Mouse (Mus musculus) liver, embryonic 16.5 days (tissue): ENCODE measurements around the gene Suox. TPM values are rescaled to one million over a fixed set of nuclear protein-coding genes. Genes with fewer than 3 reads are reported as not detected.
A peak's percentile ranks its signal among the peaks of the same experiment; 100 is the strongest.

Source experiments
- ATAC-seq: fragments of 200-750 bp; cut with Nextera tagmentation; 2 replicates; pipeline ENCODE4 v1.8.0; 2017; ENCODE audit warnings: low read depth, mild to moderate bottlenecking, moderate number of reproducible peaks, moderate library complexity
- H3K27ac ChIP-seq: fragments of 300-500 bp; sonication (generic); 2 replicates; pipeline ENCODE4 v1.5.1; 2014; ENCODE audit warnings: mild to moderate bottlenecking, low read length
- H3K27me3 ChIP-seq: fragments of 300-500 bp; sonication (generic); 2 replicates; pipeline ENCODE4 v1.6.1; 2014; ENCODE audit warnings: low read depth, low read length, mixed read lengths; ENCODE audit not compliant: control insufficient read depth, insufficient read depth
- H3K36me3 ChIP-seq: fragments of 300-500 bp; sonication (generic); 2 replicates; pipeline ENCODE4 v1.6.1; 2014; ENCODE audit warnings: mild to moderate bottlenecking; ENCODE audit not compliant: control insufficient read depth, insufficient read depth
- H3K4me1 ChIP-seq: fragments of 300-500 bp; sonication (generic); 2 replicates; pipeline ENCODE4 v1.6.1; 2014; ENCODE audit warnings: low read depth, low read length, mixed read lengths; ENCODE audit not compliant: control insufficient read depth
- H3K4me2 ChIP-seq: fragments of 300-500 bp; sonication (generic); 2 replicates; pipeline ENCODE4 v1.6.1; 2014; ENCODE audit warnings: low read depth, low read length, mixed read lengths
- H3K4me3 ChIP-seq: fragments of 300-500 bp; sonication (generic); 2 replicates; pipeline ENCODE4 v1.5.1; 2014; ENCODE audit warnings: low read depth, mild to moderate bottlenecking, low read length
- H3K9ac ChIP-seq: fragments of 300-500 bp; sonication (generic); 2 replicates; pipeline ENCODE4 v1.6.1; 2014; ENCODE audit warnings: low read depth, low read length
- H3K9me3 ChIP-seq: fragments of 300-500 bp; sonication (generic); replicated peaks from 2 replicates; pipeline ENCODE4 v1.6.1; 2016; ENCODE audit warnings: low read length; ENCODE audit not compliant: control insufficient read depth
- WGBS: fragments of 180-500 bp; shearing (Covaris S2); extraction: QIAGEN DNeasy Blood & Tissue Kit; methylation state at CpG from one replicate; pipeline ENCODE4 v1.1.7; 2014; ENCODE audit not compliant: insufficient replicate concordance; 5-methylcytosine and 5-hydroxymethylcytosine counted together
- polyA plus RNA-seq: library from polyadenylated mRNA; unstranded; fragments of >200 nt; fragmentation: Nextera tagmentation; extraction: Ambion mirVana; gene quantifications from 2 replicates; pipeline ENCODE4 v1.2.1, GENCODE M21; 2015

The Suox gene
- polyA plus RNA-seq, 1 experiment from 2014 or later: 12.5 TPM

DNA sequence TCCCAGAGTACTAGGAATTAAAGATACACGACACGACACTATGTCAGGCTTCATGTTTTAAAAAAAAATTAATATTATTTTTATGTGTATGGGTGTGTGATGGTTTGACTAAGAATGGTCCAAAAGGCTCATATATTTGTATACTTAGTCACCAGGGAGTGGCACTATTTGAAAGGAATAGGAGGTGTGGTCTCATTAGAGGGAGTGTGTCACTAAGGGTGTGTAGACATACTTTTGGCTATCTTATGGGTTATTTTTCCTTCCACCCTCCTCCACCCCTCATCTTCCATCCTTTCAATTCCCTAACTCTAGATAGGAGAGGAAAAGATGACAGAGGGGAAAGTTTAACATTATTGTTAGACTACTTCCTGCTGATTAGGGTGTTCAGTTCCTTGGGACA is 8.1 kb downstream of the Suox start:
- no peak overlapping the region for H3K9ac ChIP-seq
- 92% methylated on average over 2 of the region's 2 CpGs for WGBS
- no peaks in the 10 kb centered on the region for H3K9me3 ChIP-seq
- H3K27ac ChIP-seq: peak overlapping the region; percentile 69
- H3K4me1 ChIP-seq: peaks cover 41% of the 10 kb centered on the region
- ATAC-seq: no peak
- H3K4me3 ChIP-seq: no peak overlapping the region
- no peaks in the 10 kb centered on the region for H3K36me3 ChIP-seq
- H3K4me2 ChIP-seq: peak overlapping the region; percentile 33; the same call in 1 of the 2 replicates
- peaks cover 27% of the 10 kb centered on the region for H3K27me3 ChIP-seq

DNA sequence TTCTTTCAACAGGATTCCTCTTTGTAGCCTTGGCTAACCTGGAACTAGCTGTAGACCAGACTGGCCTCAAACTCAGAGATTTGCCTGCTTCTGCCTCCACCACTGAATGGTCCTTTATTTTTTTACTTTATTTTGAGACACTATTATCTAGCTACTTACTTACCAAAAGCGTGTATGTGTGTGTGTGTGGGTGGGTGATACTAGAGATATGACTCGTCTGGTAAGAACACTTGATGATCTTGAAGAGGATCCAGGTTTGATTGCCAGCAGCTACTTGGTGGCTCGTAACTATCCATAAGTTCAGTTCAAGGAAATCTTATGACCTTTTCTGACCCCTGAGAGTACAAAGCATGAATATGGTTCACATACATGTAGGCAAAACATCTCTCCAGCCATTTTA is 8.6 kb downstream of the Suox start:
- Histone ChIP-seq H3K4me2 (peak overlapping the region; percentile 33; the same call in 1 of the 2 replicates), H3K36me3 (no peaks in the 10 kb centered on the region), H3K9ac (no peak overlapping the region), H3K4me1 (peaks cover 41% of the 10 kb centered on the region), H3K4me3 (no peak overlapping the region), H3K27ac (peak overlapping the region; percentile 69), H3K27me3 (peaks cover 22% of the 10 kb centered on the region), H3K9me3 (no peaks in the 10 kb centered on the region)
- peak; percentile 76 for ATAC-seq
- WGBS: 34% methylated on average over 3 of the region's 3 CpGs

DNA sequence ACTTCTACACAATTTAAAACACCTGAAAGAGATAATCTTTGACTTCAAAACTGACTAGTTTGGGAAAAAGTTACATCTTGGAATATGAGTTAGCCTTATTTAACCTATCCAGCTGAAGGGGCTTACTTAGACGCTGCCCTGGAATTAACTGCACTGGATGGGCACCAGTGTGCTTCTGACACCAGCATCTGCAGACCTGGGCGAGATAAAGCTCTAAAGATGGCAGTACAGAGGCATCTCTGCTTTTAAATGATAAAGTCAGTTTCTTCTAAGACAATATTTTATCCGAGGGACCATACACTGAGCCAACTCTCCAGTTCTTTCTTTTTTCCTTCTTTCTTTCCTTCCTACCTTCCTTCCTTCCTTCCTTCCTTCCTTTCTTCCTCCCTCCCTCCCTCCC is 9.1 kb downstream of the Suox start:
- Histone ChIP-seq H3K4me2 (peak overlapping the region; percentile 33; the same call in 1 of the 2 replicates), H3K9me3 (no peaks in the 10 kb centered on the region), H3K27ac (peak overlapping the region; percentile 69), H3K4me1 (peaks cover 41% of the 10 kb centered on the region), H3K9ac (no peak overlapping the region), H3K4me3 (no peak overlapping the region), H3K36me3 (no peaks in the 10 kb centered on the region), H3K27me3 (peaks cover 19% of the 10 kb centered on the region)
- peak; percentile 80 for ATAC-seq
- WGBS: 23% methylated on average over 3 of the region's 3 CpGs

DNA sequence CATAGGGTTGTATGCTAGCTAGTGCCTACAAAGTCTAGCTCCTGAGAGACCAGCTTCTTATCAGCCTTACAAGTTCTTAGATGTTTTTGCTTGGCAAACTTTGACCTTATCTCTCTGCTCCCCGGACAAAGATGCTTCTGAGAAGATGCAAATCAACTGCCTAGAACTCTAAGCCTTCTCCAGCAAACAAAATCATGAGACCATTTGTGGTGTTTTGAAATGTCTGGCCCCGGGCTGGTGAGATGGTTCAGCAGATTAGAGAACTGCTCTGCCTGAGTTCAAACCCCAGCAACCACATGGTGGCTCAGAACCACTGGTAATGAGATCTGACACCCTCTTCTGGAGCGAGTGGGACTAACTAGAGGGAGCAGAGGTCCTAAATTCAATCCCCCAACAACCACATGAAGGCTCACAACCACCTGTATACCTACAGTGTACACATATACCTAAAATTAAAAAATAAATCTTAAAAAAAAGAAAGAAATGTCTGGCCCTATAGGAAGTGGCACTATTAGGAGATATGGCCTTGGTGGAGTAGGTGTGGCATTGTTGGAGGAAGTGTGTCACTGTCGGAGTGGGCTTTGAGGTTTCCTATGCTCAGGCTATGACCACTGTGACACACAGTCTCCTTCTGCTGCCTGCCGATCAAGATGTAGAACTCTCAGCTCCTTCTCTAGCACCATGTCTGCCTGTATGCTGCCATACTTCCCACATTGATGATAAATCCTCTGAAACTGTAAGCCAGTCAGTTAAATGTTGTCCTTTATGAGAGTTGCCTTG is 10.2 kb downstream of the Suox start:
- no peaks in the 10 kb centered on the region for H3K9me3 ChIP-seq
- no peak overlapping the region for H3K9ac ChIP-seq
- no peak overlapping the region for H3K27ac ChIP-seq
- H3K27me3 ChIP-seq: peaks cover 8% of the 10 kb centered on the region
- no peak overlapping the region for H3K4me3 ChIP-seq
- H3K36me3 ChIP-seq: no peaks in the 10 kb centered on the region
- H3K4me1 ChIP-seq: peaks cover 36% of the 10 kb centered on the region
- H3K4me2 ChIP-seq: no peak overlapping the region
- WGBS: 21% methylated on average over 5 of the region's 5 CpGs
- ATAC-seq: no peak

DNA sequence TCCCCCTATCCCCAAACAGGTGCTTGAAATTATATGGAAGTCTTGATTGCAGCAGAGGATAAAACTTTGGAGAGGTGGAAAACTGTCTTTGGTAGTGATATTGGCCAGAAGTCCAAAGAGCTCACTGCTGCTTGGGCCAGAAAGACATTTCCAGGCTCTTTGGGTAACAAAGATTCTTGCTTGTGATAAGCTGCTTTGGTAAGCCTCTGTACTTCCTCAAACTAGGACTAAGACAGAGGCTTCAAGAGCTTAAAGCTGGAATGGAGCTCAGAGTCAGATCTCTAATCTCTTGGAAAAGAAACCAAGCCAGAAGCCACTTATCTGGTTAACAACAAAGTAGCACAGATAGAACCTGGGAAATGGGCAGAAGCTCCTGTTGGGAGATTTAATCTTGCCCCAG is 11.4 kb downstream of the Suox start:
- Histone ChIP-seq H3K4me2 (no peak overlapping the region), H3K27me3 (peaks cover 2% of the 10 kb centered on the region; the same call in 1 of the 2 replicates), H3K9ac (no peak overlapping the region), H3K4me3 (no peak overlapping the region), H3K27ac (no peak overlapping the region), H3K9me3 (no peaks in the 10 kb centered on the region), H3K36me3 (no peaks in the 10 kb centered on the region), H3K4me1 (peaks cover 34% of the 10 kb centered on the region)
- ATAC-seq: no peak

DNA sequence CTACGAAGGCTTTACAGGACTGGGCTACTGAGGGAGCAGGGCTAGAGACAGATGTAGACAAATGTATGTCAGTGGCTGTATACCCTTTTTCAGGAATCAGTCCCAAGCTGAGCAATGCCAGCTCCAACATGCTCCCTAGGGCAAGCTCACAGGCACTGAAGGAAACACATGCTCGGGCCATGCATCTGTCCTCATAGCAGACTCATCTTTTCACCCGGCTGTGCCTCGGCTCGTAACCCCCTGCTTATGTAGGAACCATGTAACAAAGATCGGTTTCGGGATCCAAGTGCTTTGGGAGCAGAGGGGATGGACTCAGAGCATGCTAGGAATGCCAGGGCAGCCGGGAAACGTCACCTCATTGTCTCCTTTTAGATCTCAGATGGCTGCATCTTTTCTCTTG is 14.4 kb downstream of the Suox start:
- H3K36me3 ChIP-seq: no peaks in the 10 kb centered on the region
- no peak overlapping the region for H3K4me2 ChIP-seq
- peaks cover 24% of the 10 kb centered on the region for H3K4me1 ChIP-seq
- WGBS: 51% methylated on average over 9 of the region's 9 CpGs
- H3K4me3 ChIP-seq: no peak overlapping the region
- H3K9ac ChIP-seq: no peak overlapping the region
- H3K27ac ChIP-seq: no peak overlapping the region
- ATAC-seq: no peak
- H3K9me3 ChIP-seq: no peaks in the 10 kb centered on the region
- H3K27me3 ChIP-seq: no peaks in the 10 kb centered on the region

DNA sequence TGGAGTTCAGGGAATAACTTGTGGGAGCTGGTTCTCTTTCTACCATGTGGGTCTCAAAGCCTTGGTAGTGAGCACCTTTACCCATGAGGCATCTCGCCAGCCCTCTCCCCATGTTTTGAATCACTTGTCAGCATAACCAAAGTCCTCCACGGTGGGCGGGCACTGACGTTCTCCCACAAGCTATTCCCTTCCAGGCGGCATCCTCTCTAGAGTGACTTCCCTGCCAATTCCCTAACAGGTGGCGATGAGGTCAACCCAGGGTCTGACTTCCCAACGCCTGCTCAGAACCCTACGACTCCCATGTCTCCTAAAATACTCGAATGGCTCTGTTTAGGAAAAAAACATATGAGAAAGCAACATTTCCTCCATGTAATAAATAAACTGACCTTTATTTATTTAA is 16.0 kb downstream of the Suox start:
- no peak for ATAC-seq
- no peak overlapping the region for H3K27ac ChIP-seq
- H3K4me2 ChIP-seq: no peak overlapping the region
- H3K4me3 ChIP-seq: no peak overlapping the region
- 51% methylated on average over 9 of the region's 9 CpGs for WGBS
- no peaks in the 10 kb centered on the region for H3K9me3 ChIP-seq
- no peak overlapping the region for H3K9ac ChIP-seq
- H3K36me3 ChIP-seq: no peaks in the 10 kb centered on the region
- H3K4me1 ChIP-seq: peaks cover 12% of the 10 kb centered on the region
- H3K27me3 ChIP-seq: no peaks in the 10 kb centered on the region

DNA sequence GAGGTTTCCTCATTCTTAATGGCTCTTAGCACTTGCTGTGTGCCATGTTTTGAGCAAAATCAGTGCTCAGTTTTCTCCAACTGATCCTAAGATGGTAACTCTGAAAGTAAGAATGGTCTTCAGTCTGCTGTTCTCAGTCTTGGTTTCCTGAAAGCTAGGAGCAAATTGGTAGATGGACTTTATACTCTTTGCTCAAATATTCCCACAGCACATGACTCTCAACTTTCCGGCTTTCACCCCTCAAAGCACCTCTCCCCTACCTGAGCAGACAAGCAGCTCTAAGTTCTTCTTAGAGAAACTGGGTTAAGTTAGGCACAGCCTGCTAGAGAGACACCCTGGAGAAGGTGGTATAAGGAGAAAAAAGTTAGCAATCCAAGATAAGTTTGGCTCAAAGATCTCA is 17.1 kb downstream of the Suox start:
- ATAC-seq: no peak
- Histone ChIP-seq H3K9ac (no peak overlapping the region), H3K9me3 (no peaks in the 10 kb centered on the region), H3K27me3 (no peaks in the 10 kb centered on the region), H3K4me3 (no peak overlapping the region), H3K36me3 (no peaks in the 10 kb centered on the region), H3K27ac (no peak overlapping the region), H3K4me2 (no peak overlapping the region), H3K4me1 (peaks cover 9% of the 10 kb centered on the region)
- WGBS: 59% methylated on average over 1 of the region's 1 CpGs

DNA sequence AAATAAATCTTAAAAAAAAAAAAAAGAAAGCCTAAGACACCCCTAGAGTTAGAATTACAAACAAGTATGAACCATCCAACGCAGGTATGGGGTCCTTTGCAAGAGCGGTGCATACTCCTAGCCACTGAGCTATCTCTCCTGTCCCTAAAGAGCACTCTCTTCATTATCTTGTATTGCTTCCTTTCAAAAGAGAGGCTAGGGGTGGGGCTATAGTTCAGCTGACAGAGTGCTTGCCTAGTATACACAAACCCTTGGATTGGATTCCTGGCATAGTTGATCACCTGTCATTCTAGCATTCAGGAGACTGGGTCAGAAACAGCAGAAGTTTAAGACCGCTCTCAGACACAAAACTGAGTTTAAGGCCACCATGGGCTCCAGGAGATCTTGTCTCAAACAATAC is 18.6 kb downstream of the Suox start:
- H3K27me3 ChIP-seq: no peaks in the 10 kb centered on the region
- H3K4me2 ChIP-seq: no peak overlapping the region
- no peak overlapping the region for H3K9ac ChIP-seq
- H3K4me1 ChIP-seq: peaks cover 9% of the 10 kb centered on the region
- no peaks in the 10 kb centered on the region for H3K9me3 ChIP-seq
- no peak overlapping the region for H3K27ac ChIP-seq
- WGBS: 28% methylated on average over 3 of the region's 3 CpGs
- H3K36me3 ChIP-seq: no peaks in the 10 kb centered on the region
- ATAC-seq: peak; percentile 74
- H3K4me3 ChIP-seq: no peak overlapping the region
